Mouse (Mus musculus): ENCODE measurements around the gene Slc2a13. TPM values are rescaled to one million over a fixed set of nuclear protein-coding genes. Genes with fewer than 3 reads are reported as not detected.

Gene Slc2a13
- polyA plus RNA-seq, 1 experiment = 0.17 TPM

DNA sequence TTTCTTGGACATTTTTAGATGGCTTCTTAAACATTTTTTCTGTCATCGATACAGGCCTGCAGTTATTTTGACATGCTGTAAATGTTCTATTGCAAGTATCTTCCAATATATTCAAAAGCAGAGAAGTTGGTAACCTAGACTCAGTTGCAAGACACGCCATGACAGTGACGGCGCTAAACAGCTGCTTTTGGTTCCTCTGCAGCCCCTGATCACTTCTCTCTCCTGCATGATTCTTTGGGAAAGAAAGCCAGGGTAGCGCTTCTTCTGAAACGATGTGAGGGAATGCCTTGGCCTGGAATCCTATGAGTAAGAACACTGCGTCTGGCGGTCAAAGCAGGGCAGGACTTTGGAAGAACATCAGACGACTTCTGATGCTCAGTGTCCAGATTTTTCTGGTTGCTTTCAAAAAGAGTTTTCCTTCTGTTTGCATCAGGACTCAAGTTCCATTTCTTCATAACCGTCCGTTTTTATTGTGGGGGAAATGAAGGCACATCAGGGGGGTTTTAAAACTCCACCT is 273.7 kb downstream of the Slc2a13 start:
- Histone ChIP-seq H3K4me3 (ENCODE audit: insufficient read depth, low read length) (no peak overlapping the region), H3K27ac (ENCODE audit: insufficient read depth, low read depth, low read length) (no peak overlapping the region), H3K4me1 (ENCODE audit: control insufficient read depth, insufficient read depth, low read length) (no peaks in the 10 kb centered on the region)
- TF ChIP-seq CTCF (IDR thresholded peaks at IDR 0.05; ENCODE audit: low read depth, low read length) = no peak

- Histone ChIP-seq H3K4me1 (ENCODE audit: control insufficient read depth, insufficient read depth, low read length) (peaks cover 11% of the 10 kb centered on the region), H3K27ac (ENCODE audit: insufficient read depth, low read depth, low read length) (no peak overlapping the region), H3K4me3 (ENCODE audit: insufficient read depth, low read length) (no peak overlapping the region)
- TF ChIP-seq CTCF (IDR thresholded peaks at IDR 0.05; ENCODE audit: low read depth, low read length) (no peak), POLR2A (IDR thresholded peaks at IDR 0.05; ENCODE audit: borderline replicate concordance, low read depth, low read length) (no peak)
These were observed 289.6 kb downstream of the Slc2a13 start for GRCm38 (mm10) chr15:91283418-91283817.

DNA sequence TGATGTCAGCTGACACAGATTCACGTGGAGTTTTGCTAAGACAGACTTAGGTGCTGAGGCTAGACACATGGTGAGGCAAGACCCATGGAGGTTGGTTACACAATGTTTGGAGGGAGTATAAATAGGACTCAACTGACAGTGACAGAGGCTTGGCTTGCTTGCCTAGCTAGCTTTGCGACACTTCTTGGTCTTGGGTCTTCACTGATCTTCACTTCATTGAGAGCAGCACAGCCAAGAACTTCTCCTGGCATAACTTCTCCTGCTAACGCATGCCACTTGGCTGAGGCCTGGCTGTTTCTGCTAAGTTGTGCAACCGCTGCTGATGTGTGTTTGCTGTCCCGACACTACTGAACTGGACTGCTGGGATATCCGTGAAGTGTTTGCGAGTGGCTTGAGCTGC is 290.2 kb downstream of the Slc2a13 start:
- Histone ChIP-seq H3K4me3 (ENCODE audit: insufficient read depth, low read length) (no peak overlapping the region), H3K4me1 (ENCODE audit: control insufficient read depth, insufficient read depth, low read length) (peaks cover 11% of the 10 kb centered on the region), H3K27ac (ENCODE audit: insufficient read depth, low read depth, low read length) (no peak overlapping the region)
- TF ChIP-seq CTCF (IDR thresholded peaks at IDR 0.05; ENCODE audit: low read depth, low read length) = no peak
- no peak for TF ChIP-seq POLR2A (IDR thresholded peaks at IDR 0.05; ENCODE audit: borderline replicate concordance, low read depth, low read length)

- Histone ChIP-seq H3K4me3 (ENCODE audit: insufficient read depth, low read length) (no peak overlapping the region), H3K4me1 (ENCODE audit: control insufficient read depth, insufficient read depth, low read length) (peaks cover 11% of the 10 kb centered on the region), H3K27ac (ENCODE audit: insufficient read depth, low read depth, low read length) (no peak overlapping the region)
- TF ChIP-seq POLR2A (IDR thresholded peaks at IDR 0.05; ENCODE audit: borderline replicate concordance, low read depth, low read length) = no peak
- no peak for TF ChIP-seq CTCF (IDR thresholded peaks at IDR 0.05; ENCODE audit: low read depth, low read length)
These were observed 291.5 kb downstream of the Slc2a13 start for GRCm38 (mm10) chr15:91281521-91281920.

DNA sequence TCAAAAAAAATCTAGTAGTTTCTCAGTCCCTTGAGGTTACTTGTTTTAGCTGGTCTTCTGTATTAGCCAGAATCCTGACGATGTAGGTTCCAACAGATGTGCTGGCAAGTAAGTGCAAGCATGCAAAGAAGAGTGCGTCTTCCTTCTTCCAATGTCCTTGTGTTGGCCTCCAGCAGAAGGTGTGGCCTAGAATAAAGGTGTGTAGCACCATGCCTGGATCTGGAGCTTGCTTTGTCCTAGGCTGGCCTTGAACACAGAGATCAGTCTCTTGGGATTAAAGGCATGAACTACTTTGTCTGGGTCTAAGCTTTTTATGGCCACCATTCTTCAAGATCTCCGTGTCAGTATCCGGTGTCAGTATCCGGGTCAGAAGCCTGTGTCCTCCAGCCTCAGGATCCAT is 293.5 kb downstream of the Slc2a13 start:
- no peak for TF ChIP-seq POLR2A (IDR thresholded peaks at IDR 0.05; ENCODE audit: borderline replicate concordance, low read depth, low read length)
- Histone ChIP-seq H3K4me3 (ENCODE audit: insufficient read depth, low read length) (no peak overlapping the region), H3K27ac (ENCODE audit: insufficient read depth, low read depth, low read length) (no peak overlapping the region), H3K4me1 (ENCODE audit: control insufficient read depth, insufficient read depth, low read length) (peaks cover 11% of the 10 kb centered on the region)

DNA sequence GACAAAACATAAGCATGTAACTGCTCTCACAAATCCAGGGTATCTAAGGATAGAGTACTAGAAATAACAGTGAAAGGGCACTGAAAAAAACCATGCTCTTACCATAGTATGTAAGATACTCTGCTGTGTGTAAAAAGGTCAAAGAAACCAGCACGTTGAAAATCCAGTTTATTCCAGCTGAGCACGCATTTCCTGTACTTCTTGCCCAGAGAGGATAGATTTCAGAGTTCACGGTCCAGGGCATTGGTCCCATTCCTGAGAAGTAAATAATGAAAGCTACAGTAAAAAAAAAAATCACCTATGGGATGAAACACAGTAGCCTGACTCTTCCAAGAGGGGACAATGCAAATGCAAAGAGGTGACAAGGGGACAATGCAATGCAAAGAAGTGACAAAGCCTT is 297.1 kb downstream of the Slc2a13 start:
- H3K4me1 ChIP-seq (ENCODE audit: control insufficient read depth, insufficient read depth, low read length) = no peaks in the 10 kb centered on the region
- H3K4me3 ChIP-seq (ENCODE audit: insufficient read depth, low read length) = no peak overlapping the region
- no peak overlapping the region for H3K27ac ChIP-seq (ENCODE audit: insufficient read depth, low read depth, low read length)
- TF ChIP-seq CTCF (IDR thresholded peaks at IDR 0.05; ENCODE audit: low read depth, low read length) (no peak), POLR2A (IDR thresholded peaks at IDR 0.05; ENCODE audit: borderline replicate concordance, low read depth, low read length) (no peak)

GRCm38 (mm10) chr15:91268532-91268931 is 304.5 kb downstream of the Slc2a13 start:
- no peaks in the 10 kb centered on the region for H3K4me1 ChIP-seq (ENCODE audit: control insufficient read depth, insufficient read depth, low read length)
- TF ChIP-seq CTCF (IDR thresholded peaks at IDR 0.05; ENCODE audit: low read depth, low read length) = no peak
- no peak for TF ChIP-seq POLR2A (IDR thresholded peaks at IDR 0.05; ENCODE audit: borderline replicate concordance, low read depth, low read length)
- no peak overlapping the region for H3K27ac ChIP-seq (ENCODE audit: insufficient read depth, low read depth, low read length)
- no peak overlapping the region for H3K4me3 ChIP-seq (ENCODE audit: insufficient read depth, low read length)

DNA sequence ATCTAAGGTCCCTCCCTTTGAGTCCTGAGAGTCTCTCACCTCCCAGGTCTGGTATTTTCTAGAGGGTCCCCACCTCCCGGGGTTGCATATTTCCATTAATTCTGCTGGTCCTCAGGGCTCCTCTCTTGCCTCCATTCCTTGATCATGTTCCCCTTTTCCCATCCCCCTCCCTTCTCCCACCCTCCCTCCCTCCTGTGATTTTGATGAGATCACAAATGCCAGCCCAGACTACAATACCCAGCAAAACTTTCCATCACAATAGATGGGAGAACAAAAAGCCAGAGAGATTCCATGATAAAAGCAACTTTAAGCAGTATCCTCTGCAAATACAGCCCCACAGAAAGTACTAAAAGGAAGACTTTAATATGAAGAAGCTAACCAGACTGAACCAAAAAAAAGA is 309.1 kb downstream of the Slc2a13 start:
- TF ChIP-seq POLR2A (IDR thresholded peaks at IDR 0.05; ENCODE audit: borderline replicate concordance, low read depth, low read length) (no peak), CTCF (IDR thresholded peaks at IDR 0.05; ENCODE audit: low read depth, low read length) (no peak)
- Histone ChIP-seq H3K4me3 (ENCODE audit: insufficient read depth, low read length) (no peak overlapping the region), H3K4me1 (ENCODE audit: control insufficient read depth, insufficient read depth, low read length) (no peaks in the 10 kb centered on the region), H3K27ac (ENCODE audit: insufficient read depth, low read depth, low read length) (no peak overlapping the region)

DNA sequence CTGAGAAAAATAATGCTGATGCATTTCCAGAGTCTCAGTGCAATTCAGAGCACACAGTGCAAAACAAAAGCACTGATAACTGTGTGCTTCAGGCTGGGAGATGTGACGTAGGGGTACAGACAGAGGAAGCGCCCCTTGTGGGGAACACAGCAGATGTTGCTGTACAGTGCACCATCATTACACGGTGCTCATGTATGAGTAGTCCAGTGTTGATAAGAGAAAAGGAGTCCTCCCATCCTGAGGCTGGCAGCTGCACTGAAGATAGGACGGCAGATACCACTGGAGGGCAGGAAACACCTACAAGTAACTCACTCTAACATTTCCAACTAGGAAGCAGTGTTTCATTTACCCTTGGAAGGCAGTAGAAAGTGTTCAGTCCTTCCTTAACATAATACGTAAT is 312.5 kb downstream of the Slc2a13 start:
- TF ChIP-seq POLR2A (IDR thresholded peaks at IDR 0.05; ENCODE audit: borderline replicate concordance, low read depth, low read length) = no peak
- no peak for TF ChIP-seq CTCF (IDR thresholded peaks at IDR 0.05; ENCODE audit: low read depth, low read length)
- Histone ChIP-seq H3K27ac (ENCODE audit: insufficient read depth, low read depth, low read length) (no peak overlapping the region), H3K4me1 (ENCODE audit: control insufficient read depth, insufficient read depth, low read length) (0 out of 2 replicates have a peak, but pooled peaks cover under 1% of the 10 kb centered on the region), H3K4me3 (ENCODE audit: insufficient read depth, low read length) (no peak overlapping the region)

DNA sequence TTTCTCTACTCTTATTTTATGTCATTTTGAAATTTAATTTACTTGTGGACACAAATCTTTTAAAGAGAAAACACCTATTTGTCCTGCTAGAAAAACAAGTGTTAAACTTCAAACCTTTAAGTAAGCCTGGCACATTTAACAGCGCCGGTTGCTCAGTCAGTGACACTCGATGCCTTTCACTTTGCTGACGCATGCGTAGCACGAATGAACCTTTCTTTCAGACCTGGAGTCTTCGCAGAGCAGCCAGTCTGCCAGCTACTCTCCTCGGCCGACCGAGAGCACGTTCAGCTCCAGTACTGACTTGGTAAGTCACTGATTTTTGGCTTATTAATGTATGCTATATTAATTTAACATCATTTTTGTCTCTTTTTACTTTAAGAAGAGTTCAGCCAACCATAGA is 315.9 kb downstream of the Slc2a13 start:
- TF ChIP-seq POLR2A (IDR thresholded peaks at IDR 0.05; ENCODE audit: borderline replicate concordance, low read depth, low read length) (no peak), CTCF (IDR thresholded peaks at IDR 0.05; ENCODE audit: low read depth, low read length) (no peak)
- Histone ChIP-seq H3K27ac (ENCODE audit: insufficient read depth, low read depth, low read length) (no peak overlapping the region), H3K4me1 (ENCODE audit: control insufficient read depth, insufficient read depth, low read length) (peaks cover 20% of the 10 kb centered on the region), H3K4me3 (ENCODE audit: insufficient read depth, low read length) (no peak overlapping the region)

DNA sequence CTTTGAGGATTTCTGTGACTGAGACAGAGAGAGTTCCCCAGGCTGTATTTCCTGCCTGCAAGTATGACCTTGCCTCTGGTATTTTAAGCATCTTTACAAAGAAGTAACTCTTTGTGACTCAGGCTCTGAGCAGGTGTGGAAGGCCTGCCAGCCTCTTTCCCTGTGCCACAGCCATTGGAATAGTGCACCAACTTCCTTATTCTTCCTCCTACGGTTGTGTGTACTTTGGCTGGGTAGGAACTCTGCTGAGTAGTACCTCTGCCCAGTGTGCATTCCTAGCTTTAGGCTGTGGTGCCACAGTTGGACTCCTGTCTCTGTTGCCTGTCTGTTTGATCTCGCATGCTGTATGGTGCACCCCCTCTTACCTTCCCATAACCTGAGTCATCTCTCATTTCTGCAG is 317.8 kb downstream of the Slc2a13 start:
- TF ChIP-seq CTCF (IDR thresholded peaks at IDR 0.05; ENCODE audit: low read depth, low read length) (no peak), POLR2A (IDR thresholded peaks at IDR 0.05; ENCODE audit: borderline replicate concordance, low read depth, low read length) (no peak)
- no peak overlapping the region for H3K4me3 ChIP-seq (ENCODE audit: insufficient read depth, low read length)
- H3K4me1 ChIP-seq (ENCODE audit: control insufficient read depth, insufficient read depth, low read length) = peaks cover 27% of the 10 kb centered on the region
- H3K27ac ChIP-seq (ENCODE audit: insufficient read depth, low read depth, low read length) = no peak overlapping the region
